Mouse (Mus musculus) layer of hippocampus, adult 9-10 months (tissue): ENCODE results near the gene Lyrm7.
"Not testable (repeated sequence)": the region's sequence is repeated elsewhere in the genome, so short reads cannot be mapped to it uniquely, and the experiment has no call there.

Source experiments
- DNase-seq: peaks from one replicate; pipeline ENCODE4 v3.0.0; 2022; ENCODE audit warnings: low spot score

Gene Lyrm7

GRCm38 (mm10) chr11:54860256-54861038 is at the start of gene Lyrm7:
Gene Lyrm7 (minus strand): TSS chr11:54860916.
- peak; percentile 93 for DNase-seq

- DNase-seq = no peak
Observed at GRCm38 (mm10) chr11:54910081-54910665, 49.5 kb upstream of the Lyrm7 start.

GRCm38 (mm10) chr11:54909273-54909672 is 48.6 kb upstream of the Lyrm7 start:
- DNase-seq = no peak

GRCm38 (mm10) chr11:54907259-54907658 is 46.5 kb upstream of the Lyrm7 start:
- no peak for DNase-seq

GRCm38 (mm10) chr11:54906466-54906865 is 45.8 kb upstream of the Lyrm7 start:
- no peak for DNase-seq

GRCm38 (mm10) chr11:54905931-54906330 is 45.2 kb upstream of the Lyrm7 start:
- DNase-seq = no peak

- DNase-seq = no peak
Observed at GRCm38 (mm10) chr11:54905086-54905485, 44.4 kb upstream of the Lyrm7 start.

GRCm38 (mm10) chr11:54903940-54904706 is 43.4 kb upstream of the Lyrm7 start:
- DNase-seq = no peak

- DNase-seq = no peak
Observed at GRCm38 (mm10) chr11:54903339-54903738, 42.6 kb upstream of the Lyrm7 start.

GRCm38 (mm10) chr11:54902333-54903323 is 41.9 kb upstream of the Lyrm7 start, which contains the start of gene Gpx3:
Gene Gpx3 (plus strand): TSS chr11:54902453.
- no peak for DNase-seq

GRCm38 (mm10) chr11:54899657-54900056 is 38.9 kb upstream of the Lyrm7 start:
- no peak for DNase-seq

- DNase-seq = no peak
Observed at GRCm38 (mm10) chr11:54897470-54897869, 36.8 kb upstream of the Lyrm7 start.

GRCm38 (mm10) chr11:54896646-54897045 is 35.9 kb upstream of the Lyrm7 start:
- not testable (repeated sequence) for DNase-seq

- DNase-seq = no peak
Observed at GRCm38 (mm10) chr11:54894589-54894988, 33.9 kb upstream of the Lyrm7 start.

GRCm38 (mm10) chr11:54892091-54892490 is 31.4 kb upstream of the Lyrm7 start:
- no peak for DNase-seq

GRCm38 (mm10) chr11:54891341-54891740 is 30.6 kb upstream of the Lyrm7 start:
- no peak for DNase-seq

GRCm38 (mm10) chr11:54887927-54888326 is 27.2 kb upstream of the Lyrm7 start:
- no peak for DNase-seq

GRCm38 (mm10) chr11:54885406-54885805 is 24.7 kb upstream of the Lyrm7 start:
- no peak for DNase-seq

- no peak for DNase-seq
Observed at GRCm38 (mm10) chr11:54884937-54885336, 24.2 kb upstream of the Lyrm7 start.

- DNase-seq = no peak
Observed at GRCm38 (mm10) chr11:54884197-54884828, 23.6 kb upstream of the Lyrm7 start.

GRCm38 (mm10) chr11:54882671-54883070 is 22.0 kb upstream of the Lyrm7 start:
- DNase-seq = no peak
